Mouse (Mus musculus) B cell, adult 62 days (primary cell): ENCODE data around the gene Kcnip4. TPM values are rescaled to one million over a fixed set of nuclear protein-coding genes. Genes with fewer than 3 reads are reported as not detected.

ENCODE experiments used
- total RNA-seq: library from RNA; stranded (reverse); gene quantifications from 4 replicates; pipeline ENCODE4 v1.2.4, GENCODE M21; 2023

Kcnip4 gene
- not detected in 4 replicates for total RNA-seq

DNA sequence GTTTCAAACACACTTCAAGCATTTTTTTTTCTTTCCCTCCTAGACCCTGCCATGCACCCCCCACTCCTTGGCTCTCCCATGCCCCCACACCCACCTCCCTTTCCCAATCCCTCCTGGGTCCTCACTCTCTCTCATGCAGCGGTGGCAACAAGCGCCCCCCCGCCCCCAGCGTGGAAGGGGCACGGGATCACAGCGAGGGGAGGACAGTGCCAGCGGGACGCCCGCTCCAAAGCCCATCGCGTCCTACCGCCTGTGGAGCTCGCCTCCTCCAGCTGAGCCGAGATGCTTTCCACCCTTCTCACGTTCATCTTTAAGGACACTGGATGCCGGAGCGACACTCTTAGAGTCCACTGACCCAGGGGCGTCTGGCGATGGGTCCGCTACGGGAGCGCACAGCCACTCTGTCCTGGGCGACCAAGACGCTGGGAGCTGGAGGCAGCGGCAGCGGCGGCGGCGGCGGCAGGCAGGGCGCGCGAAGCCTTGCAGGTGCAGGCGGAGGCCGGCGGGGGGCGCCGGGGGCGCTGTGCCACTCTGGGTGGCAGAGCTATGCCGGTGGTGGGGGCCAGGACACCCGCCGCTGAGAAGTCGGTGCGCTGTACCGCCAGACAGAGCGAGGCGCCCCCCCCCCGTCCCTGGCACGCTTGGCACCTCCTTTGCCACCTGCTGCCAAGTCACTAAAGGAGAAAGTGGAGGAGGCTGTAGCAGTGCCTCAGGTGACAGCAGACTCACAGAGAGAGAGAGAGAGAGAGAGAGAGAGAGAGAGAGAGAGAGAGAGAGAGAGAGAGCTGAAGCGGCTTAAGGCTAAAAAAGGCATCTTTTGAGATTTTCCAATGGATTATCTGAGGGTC lies at the start of gene Kcnip4:
Kcnip4 (minus strand) TSS at position 514 of the 848 bp plus-strand sequence.

